Mouse (Mus musculus) embryonic fibroblast, embryonic 13.5 days (primary cell): ENCODE results near the gene Enox2. TPM values are rescaled to one million over a fixed set of nuclear protein-coding genes. Genes with fewer than 3 reads are reported as not detected.
A peak's percentile ranks its signal among the peaks of the same experiment; 100 is the strongest.

Experiments
- H3K27ac ChIP-seq: 2 replicates; pipeline ENCODE4 v1.5.1; 2012; ENCODE audit warnings: low read length, control low read depth, inconsistent platforms; ENCODE audit not compliant: insufficient read depth
- H3K4me1 ChIP-seq: 2 replicates; pipeline ENCODE4 v1.6.1; 2011; ENCODE audit warnings: low read length; ENCODE audit not compliant: control insufficient read depth, insufficient read depth
- H3K4me3 ChIP-seq: 2 replicates; pipeline ENCODE4 v1.5.1; 2011; ENCODE audit warnings: mild to moderate bottlenecking, control low read depth, low read length; ENCODE audit not compliant: insufficient read depth
- CTCF ChIP-seq: IDR thresholded peaks from 2 replicates; pipeline ENCODE4 v1.5.1; 2011; ENCODE audit warnings: mild to moderate bottlenecking, control low read depth, low read length, moderate library complexity, borderline replicate concordance; ENCODE audit not compliant: insufficient read depth
- POLR2A ChIP-seq: IDR thresholded peaks from 2 replicates; pipeline ENCODE4 v1.6.1; 2011; ENCODE audit warnings: low read depth, mild to moderate bottlenecking, control low read depth, low read length, moderate library complexity
- polyA plus RNA-seq: library from polyadenylated mRNA; stranded (reverse); fragments of >200 nt; gene quantifications from 2 replicates; pipeline ENCODE4 v1.2.4, GENCODE M21; 2011; ENCODE audit warnings: low read depth; ENCODE audit not compliant: missing spikeins, insufficient read length

Enox2 gene
- polyA plus RNA-seq: 6.4 TPM in 2 replicates

DNA sequence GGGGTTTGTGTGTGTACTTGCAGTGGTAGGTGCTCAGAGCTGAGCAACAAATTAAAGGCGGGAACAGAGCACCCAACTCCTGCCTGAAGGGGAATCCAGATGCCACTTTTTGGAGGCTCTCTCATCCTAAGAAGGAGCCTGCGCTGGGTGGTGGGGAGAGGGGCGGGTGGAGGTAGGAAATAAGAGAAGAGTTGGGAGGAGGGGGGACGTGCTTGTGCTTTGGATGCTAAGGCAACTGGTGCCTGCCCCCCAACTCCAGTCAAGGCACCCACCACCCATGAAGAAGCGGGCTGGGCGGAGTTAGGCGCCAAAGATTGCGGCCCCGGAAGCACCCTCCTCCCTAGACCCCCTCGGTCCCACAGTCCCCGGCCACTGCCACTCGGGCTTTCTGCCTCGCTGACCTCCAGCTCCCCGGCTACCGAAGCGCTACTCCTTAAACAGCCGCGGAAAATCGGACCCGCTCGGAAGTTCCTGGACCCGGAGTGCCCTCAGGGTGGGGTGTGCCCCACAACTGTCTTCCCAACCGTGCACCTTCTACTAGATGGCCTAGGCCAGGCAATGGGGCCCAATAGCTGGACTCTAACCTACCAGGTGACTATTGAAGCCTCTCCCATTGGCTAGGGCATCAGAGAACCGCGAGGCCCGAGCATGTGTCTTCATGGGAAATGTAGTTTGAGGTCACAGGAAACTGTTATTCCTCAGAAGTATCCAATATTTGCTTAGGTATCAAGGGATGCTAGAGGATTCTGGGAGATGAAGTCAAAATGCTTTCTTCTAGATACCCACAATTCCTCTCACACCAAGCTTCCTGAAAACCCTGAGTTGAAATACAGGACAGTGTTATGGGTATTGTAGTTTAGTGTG is at the start of gene Enox2:
Gene Enox2, minus strand, starts transcription at position 560 of the 864 bp plus-strand sequence.
- H3K4me1 ChIP-seq: no peaks in the 10 kb centered on the region
- H3K27ac ChIP-seq: no peak within 1 kb of the TSS; the same call in 1 of the 2 replicates
- H3K4me3 ChIP-seq: peak within 1 kb of the TSS; percentile 82
- no peak for TF ChIP-seq CTCF
- TF ChIP-seq POLR2A: peak; percentile 91

GRCm38 (mm10) chrX:49309496-49309895 is 21.4 kb upstream of the Enox2 start:
- no peak overlapping the region for H3K27ac ChIP-seq
- no peaks in the 10 kb centered on the region for H3K4me1 ChIP-seq
- no peak overlapping the region for H3K4me3 ChIP-seq
- no peak for TF ChIP-seq POLR2A
- no peak for TF ChIP-seq CTCF

- no peaks in the 10 kb centered on the region for H3K4me1 ChIP-seq
- no peak overlapping the region for H3K4me3 ChIP-seq
- no peak overlapping the region for H3K27ac ChIP-seq
- TF ChIP-seq POLR2A (no peak), CTCF (no peak)
These were observed 18.6 kb upstream of the Enox2 start for GRCm38 (mm10) chrX:49306659-49307058.

DNA sequence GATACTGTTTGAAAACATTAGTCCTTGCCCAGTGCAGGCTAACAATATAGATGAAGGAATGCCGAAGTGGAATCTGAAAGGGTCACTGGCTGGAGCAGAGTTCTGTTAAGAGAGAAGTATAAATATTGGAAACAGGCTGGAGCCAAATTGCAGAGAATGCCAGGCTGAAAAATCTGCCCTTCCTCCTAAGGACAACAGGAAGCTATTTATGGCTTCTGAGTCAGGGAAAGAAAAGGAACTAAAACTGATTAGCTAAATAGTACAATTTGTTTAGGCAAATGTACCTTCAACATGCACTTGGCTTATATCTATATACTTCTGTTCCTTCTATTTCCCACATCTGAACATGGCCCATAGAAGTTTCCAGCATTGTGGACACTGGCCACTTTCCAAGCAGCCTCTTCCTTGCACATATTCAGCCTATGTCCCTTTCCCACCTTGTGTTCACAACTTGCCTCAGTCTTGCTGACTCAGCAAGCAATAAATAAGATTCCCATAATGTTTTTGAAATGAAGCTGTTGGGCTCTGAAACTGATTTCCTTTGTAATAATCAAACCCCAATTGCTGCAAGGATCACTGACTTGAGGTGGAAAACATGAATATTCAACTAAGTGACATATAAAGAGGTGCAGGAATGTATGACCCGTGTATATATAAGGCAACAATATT is 8.0 kb downstream of the Enox2 start:
- Histone ChIP-seq H3K4me1 (no peaks in the 10 kb centered on the region), H3K27ac (no peak overlapping the region), H3K4me3 (no peak overlapping the region)
- TF ChIP-seq CTCF: no peak
- TF ChIP-seq POLR2A: no peak

DNA sequence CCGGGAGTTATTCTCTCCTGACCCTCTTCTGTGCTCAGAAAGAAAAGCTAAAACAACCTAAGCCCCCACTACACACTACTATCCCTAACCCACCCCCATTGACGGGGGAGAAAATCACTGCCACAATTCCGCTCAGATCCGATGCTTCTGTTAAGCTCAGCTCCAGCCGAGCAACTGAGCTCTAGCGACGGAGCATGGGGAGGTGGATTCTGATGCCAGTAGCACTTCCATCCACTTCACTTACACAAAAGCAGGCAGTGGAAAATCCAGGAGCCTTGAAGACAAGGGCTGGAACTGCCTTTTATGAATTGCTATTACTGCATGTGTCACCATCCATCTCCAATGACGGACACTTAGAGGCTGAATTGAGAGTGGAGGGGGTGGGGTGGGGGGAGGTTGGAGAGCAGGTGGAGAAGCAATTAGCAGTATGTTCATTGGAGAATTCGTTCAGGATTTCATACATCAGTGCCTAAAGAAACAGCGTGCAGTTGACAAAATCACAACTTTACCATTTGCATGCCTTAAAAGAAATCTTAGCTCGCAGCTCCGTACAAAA is 14.5 kb downstream of the Enox2 start:
- Histone ChIP-seq H3K4me1 (no peaks in the 10 kb centered on the region), H3K27ac (no peak overlapping the region), H3K4me3 (no peak overlapping the region)
- TF ChIP-seq CTCF (no peak), POLR2A (no peak)

- TF ChIP-seq CTCF (no peak), POLR2A (no peak)
- Histone ChIP-seq H3K4me3 (no peak overlapping the region), H3K27ac (no peak overlapping the region), H3K4me1 (no peaks in the 10 kb centered on the region)
These were observed 37.2 kb downstream of the Enox2 start for GRCm38 (mm10) chrX:49250816-49251215.

- Histone ChIP-seq H3K4me3 (no peak overlapping the region), H3K4me1 (no peaks in the 10 kb centered on the region), H3K27ac (no peak overlapping the region)
- TF ChIP-seq CTCF (no peak), POLR2A (no peak)
These were observed 62.1 kb downstream of the Enox2 start for GRCm38 (mm10) chrX:49225792-49226426.

DNA sequence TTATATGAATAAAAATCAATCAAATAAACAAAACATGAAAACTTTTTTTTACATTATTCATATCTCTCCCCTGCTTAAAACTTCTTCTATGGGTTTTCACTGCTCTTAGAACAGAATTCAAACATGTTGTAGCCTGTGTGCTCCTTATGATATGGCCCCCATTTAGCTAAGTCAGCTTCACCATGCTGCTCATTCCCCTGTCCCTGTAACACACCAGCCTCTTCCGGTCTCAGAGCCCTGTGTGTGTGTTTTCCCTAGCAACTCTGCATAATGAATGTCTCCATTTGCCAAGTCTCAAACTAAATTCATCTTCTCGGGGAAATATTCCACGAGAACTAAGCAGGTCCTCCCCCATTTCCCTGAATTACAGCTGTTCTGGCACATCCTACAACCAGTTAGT is 71.6 kb downstream of the Enox2 start:
- TF ChIP-seq CTCF (no peak), POLR2A (no peak)

GRCm38 (mm10) chrX:49196386-49196785 is 91.7 kb downstream of the Enox2 start:
- Histone ChIP-seq H3K4me3 (no peak overlapping the region), H3K4me1 (no peaks in the 10 kb centered on the region), H3K27ac (no peak overlapping the region)
- TF ChIP-seq CTCF: no peak
- no peak for TF ChIP-seq POLR2A

More for the DNA sequence above, 71.6 kb downstream of the Enox2 start:
- no peak overlapping the region for H3K27ac ChIP-seq
- H3K4me1 ChIP-seq: no peaks in the 10 kb centered on the region
- no peak overlapping the region for H3K4me3 ChIP-seq
